Mouse (Mus musculus): ENCODE measurements around the gene Gm5105. TPM values are rescaled to one million over a fixed set of nuclear protein-coding genes. Genes with fewer than 3 reads are reported as not detected.
A peak's percentile ranks its signal among the peaks of the same experiment; 100 is the strongest.

The Gm5105 gene
- polyA plus RNA-seq, 1 experiment = not detected

GRCm38 (mm10) chr3:138016810-138017209 lies 50.4 kb downstream of the Gm5105 start:
- Histone ChIP-seq H3K4me1 (ENCODE audit: control insufficient read depth, insufficient read depth, insufficient read length, low read length) (no peaks in the 10 kb centered on the region), H3K27ac (replicated peaks; ENCODE audit: low read depth, low read length) (no peak overlapping the region), H3K4me3 (ENCODE audit: insufficient read depth, low read depth, low read length) (peak overlapping the region; percentile 3; the same call in 1 of the 2 replicates)

GRCm38 (mm10) chr3:138014725-138015124 lies 52.5 kb downstream of the Gm5105 start:
- no peak overlapping the region for H3K27ac ChIP-seq (replicated peaks; ENCODE audit: low read depth, low read length)
- no peaks in the 10 kb centered on the region for H3K4me1 ChIP-seq (ENCODE audit: control insufficient read depth, insufficient read depth, insufficient read length, low read length)
- H3K4me3 ChIP-seq (ENCODE audit: insufficient read depth, low read depth, low read length) = no peak overlapping the region

DNA sequence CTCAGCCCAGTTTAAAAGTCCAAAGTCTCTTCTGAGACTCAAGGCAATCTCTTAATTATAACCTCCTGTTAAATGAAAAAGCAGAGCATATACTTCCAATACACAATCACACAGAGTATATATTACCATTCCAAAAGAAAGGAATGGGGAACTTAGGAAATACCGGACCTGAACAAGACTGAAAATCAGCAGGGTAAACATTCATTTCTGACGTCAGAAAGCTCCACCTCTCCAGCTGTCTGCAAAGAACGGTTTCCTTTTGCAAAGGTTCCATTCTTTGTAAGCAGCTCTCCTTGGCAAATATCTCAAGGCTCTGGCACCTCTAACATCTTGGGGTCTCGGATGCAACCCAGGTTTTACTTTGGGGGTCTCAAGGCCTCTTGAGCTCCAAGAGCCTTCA lies 54.8 kb downstream of the Gm5105 start:
- Histone ChIP-seq H3K4me3 (ENCODE audit: insufficient read depth, low read depth, low read length) (no peak overlapping the region), H3K27ac (replicated peaks; ENCODE audit: low read depth, low read length) (no peak overlapping the region), H3K4me1 (ENCODE audit: control insufficient read depth, insufficient read depth, insufficient read length, low read length) (no peaks in the 10 kb centered on the region)

- Histone ChIP-seq H3K4me1 (ENCODE audit: control insufficient read depth, insufficient read depth, insufficient read length, low read length) (no peaks in the 10 kb centered on the region), H3K4me3 (ENCODE audit: insufficient read depth, low read depth, low read length) (no peak overlapping the region), H3K27ac (replicated peaks; ENCODE audit: low read depth, low read length) (no peak overlapping the region)
These were observed 59.0 kb downstream of the Gm5105 start for GRCm38 (mm10) chr3:138008152-138008551.

GRCm38 (mm10) chr3:138006896-138007295 lies 60.3 kb downstream of the Gm5105 start:
- Histone ChIP-seq H3K27ac (replicated peaks; ENCODE audit: low read depth, low read length) (no peak overlapping the region), H3K4me1 (ENCODE audit: control insufficient read depth, insufficient read depth, insufficient read length, low read length) (no peaks in the 10 kb centered on the region), H3K4me3 (ENCODE audit: insufficient read depth, low read depth, low read length) (no peak overlapping the region)

GRCm38 (mm10) chr3:138003264-138003663 lies 63.9 kb downstream of the Gm5105 start:
- Histone ChIP-seq H3K4me3 (ENCODE audit: insufficient read depth, low read depth, low read length) (no peak overlapping the region), H3K4me1 (ENCODE audit: control insufficient read depth, insufficient read depth, insufficient read length, low read length) (no peaks in the 10 kb centered on the region), H3K27ac (replicated peaks; ENCODE audit: low read depth, low read length) (no peak overlapping the region)

DNA sequence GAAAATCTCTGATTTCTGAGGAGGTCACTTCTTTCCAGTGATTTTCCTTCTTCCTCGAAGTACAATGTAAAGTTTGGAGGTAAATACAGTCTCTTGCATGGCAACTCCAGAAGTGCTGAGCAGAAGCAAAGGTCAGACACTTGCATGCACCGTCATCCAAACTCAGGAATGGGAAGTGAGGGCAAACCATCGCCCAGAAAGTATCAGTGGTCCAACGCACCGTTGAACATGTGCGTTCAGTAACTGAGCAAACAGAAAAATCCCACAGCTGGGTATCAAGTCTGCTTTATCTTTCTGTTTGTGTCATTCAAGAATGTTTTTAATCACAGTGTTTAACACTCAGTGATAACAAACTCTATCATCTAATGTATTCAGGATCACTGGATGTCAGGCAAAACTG lies 64.6 kb downstream of the Gm5105 start:
- no peak overlapping the region for H3K4me3 ChIP-seq (ENCODE audit: insufficient read depth, low read depth, low read length)
- H3K4me1 ChIP-seq (ENCODE audit: control insufficient read depth, insufficient read depth, insufficient read length, low read length) = no peaks in the 10 kb centered on the region
- no peak overlapping the region for H3K27ac ChIP-seq (replicated peaks; ENCODE audit: low read depth, low read length)

GRCm38 (mm10) chr3:138001865-138002264 lies 65.3 kb downstream of the Gm5105 start:
- Histone ChIP-seq H3K4me1 (ENCODE audit: control insufficient read depth, insufficient read depth, insufficient read length, low read length) (no peaks in the 10 kb centered on the region), H3K4me3 (ENCODE audit: insufficient read depth, low read depth, low read length) (no peak overlapping the region), H3K27ac (replicated peaks; ENCODE audit: low read depth, low read length) (no peak overlapping the region)

GRCm38 (mm10) chr3:138000724-138001069 lies 66.5 kb downstream of the Gm5105 start:
- Histone ChIP-seq H3K27ac (replicated peaks; ENCODE audit: low read depth, low read length) (no peak overlapping the region), H3K4me3 (ENCODE audit: insufficient read depth, low read depth, low read length) (no peak overlapping the region), H3K4me1 (ENCODE audit: control insufficient read depth, insufficient read depth, insufficient read length, low read length) (no peaks in the 10 kb centered on the region)

GRCm38 (mm10) chr3:138000062-138000723 lies 67.0 kb downstream of the Gm5105 start:
- Histone ChIP-seq H3K27ac (replicated peaks; ENCODE audit: low read depth, low read length) (no peak overlapping the region), H3K4me3 (ENCODE audit: insufficient read depth, low read depth, low read length) (no peak overlapping the region), H3K4me1 (ENCODE audit: control insufficient read depth, insufficient read depth, insufficient read length, low read length) (no peaks in the 10 kb centered on the region)

DNA sequence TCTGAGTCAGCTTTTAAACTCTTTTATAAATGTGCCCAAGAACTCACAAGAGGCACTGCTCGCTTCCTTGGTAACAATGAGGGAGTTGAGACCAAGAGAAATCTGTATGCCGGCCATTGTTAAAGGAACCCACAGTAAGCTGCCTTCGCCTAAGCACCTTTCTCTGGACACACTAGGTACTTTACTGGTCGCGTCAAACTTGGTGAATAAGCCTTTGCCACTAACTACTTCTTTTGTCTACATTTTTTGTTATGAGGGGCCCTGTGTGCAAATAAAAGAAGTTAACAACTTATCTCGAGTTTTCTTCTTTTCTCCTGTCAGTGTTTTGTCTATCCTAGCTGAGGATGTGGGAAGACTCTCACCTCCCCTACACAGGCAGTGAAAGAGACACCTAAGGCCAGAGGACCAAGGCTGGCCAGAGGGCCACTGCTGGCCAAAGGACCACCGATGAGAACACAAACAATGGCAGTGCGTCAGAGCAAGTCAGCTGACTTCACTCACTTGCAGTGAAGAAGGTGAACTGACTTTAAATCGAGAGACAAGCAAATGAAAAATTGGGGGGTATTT lies 67.9 kb downstream of the Gm5105 start:
- Histone ChIP-seq H3K4me1 (ENCODE audit: control insufficient read depth, insufficient read depth, insufficient read length, low read length) (no peaks in the 10 kb centered on the region), H3K27ac (replicated peaks; ENCODE audit: low read depth, low read length) (no peak overlapping the region)

More for the DNA sequence above, 67.9 kb downstream of the Gm5105 start:
- no peak overlapping the region for H3K4me3 ChIP-seq (ENCODE audit: insufficient read depth, low read depth, low read length)

Other genes starting within 250 kb of the Gm5105 start
- 131 and 134 TPM in 2 replicates for gene H2afz, start 202.9 kb downstream of the Gm5105 start, polyA plus RNA-seq (2012; ENCODE audit: insufficient read depth, insufficient read length, missing spikeins)
- 14.1 and 14.4 TPM in 2 replicates for gene Dnajb14, start 199.7 kb downstream of the Gm5105 start, polyA plus RNA-seq (2012; ENCODE audit: insufficient read depth, insufficient read length, missing spikeins)
- 52.1 and 57.9 TPM in 2 replicates for gene Lamtor3, start 148.9 kb downstream of the Gm5105 start, polyA plus RNA-seq (2012; ENCODE audit: insufficient read depth, insufficient read length, missing spikeins)
- 1.5 and 1.7 TPM in 2 replicates for gene Dapp1, start 85.8 kb downstream of the Gm5105 start, polyA plus RNA-seq (2012; ENCODE audit: insufficient read depth, insufficient read length, missing spikeins)
- gene 1110002E22Rik, start 2.3 kb downstream of the Gm5105 start, polyA plus RNA-seq (2012; ENCODE audit: insufficient read depth, insufficient read length, missing spikeins) = 0.71 and 0.75 TPM in 2 replicates
- 3.3 and 5.9 TPM in 2 replicates for gene Trmt10a, start 76.1 kb upstream of the Gm5105 start, polyA plus RNA-seq (2012; ENCODE audit: insufficient read depth, insufficient read length, missing spikeins)
- 1.6 and 3.2 TPM in 2 replicates for gene Mttp, start 77.6 kb upstream of the Gm5105 start, polyA plus RNA-seq (2012; ENCODE audit: insufficient read depth, insufficient read length, missing spikeins)
- gene 4930579F01Rik, start 126.4 kb upstream of the Gm5105 start, polyA plus RNA-seq (2012; ENCODE audit: insufficient read depth, insufficient read length, missing spikeins) = not detected in 2 replicates
- 0.83 and 1.2 TPM in 2 replicates for gene Adh7, start 150.4 kb upstream of the Gm5105 start, polyA plus RNA-seq (2012; ENCODE audit: insufficient read depth, insufficient read length, missing spikeins)
- gene Adh1, start 193.6 kb upstream of the Gm5105 start, polyA plus RNA-seq (2012; ENCODE audit: insufficient read depth, insufficient read length, missing spikeins) = 171 and 175 TPM in 2 replicates
- gene Adh6a, start 245.9 kb upstream of the Gm5105 start, polyA plus RNA-seq (2012; ENCODE audit: insufficient read depth, insufficient read length, missing spikeins) = not detected in 2 replicates

All from brown adipose tissue, adult 24 weeks (tissue).